Mouse (Mus musculus): ENCODE results near the gene Nod2. TPM values are rescaled to one million over a fixed set of nuclear protein-coding genes. Genes with fewer than 3 reads are reported as not detected.
"Not testable (repeated sequence)": the region's sequence is repeated elsewhere in the genome, so short reads cannot be mapped to it uniquely, and the experiment has no call there.

Nod2 gene
- polyA plus RNA-seq, 1 experiment from 2014 or later, result 0.20 TPM

- Histone ChIP-seq H3K4me1 (replicated peaks; ENCODE audit: control insufficient read depth, insufficient read depth, low read length) (peaks cover 9% of the 10 kb centered on the region), H3K36me3 (ENCODE audit: control insufficient read depth, insufficient read depth) (no peaks in the 10 kb centered on the region), H3K9ac (replicated peaks; ENCODE audit: low read depth, low read length) (no peak overlapping the region), H3K27me3 (replicated peaks; ENCODE audit: control insufficient read depth, insufficient read depth, low read length) (no peaks in the 10 kb centered on the region; the same call in 1 of the 2 replicates), H3K4me2 (ENCODE audit: low read length) (no peak overlapping the region), H3K27ac (ENCODE audit: low read length) (no peak overlapping the region), H3K9me3 (ENCODE audit: control insufficient read depth, low read length) (no peaks in the 10 kb centered on the region), H3K4me3 (replicated peaks; ENCODE audit: low read length) (no peak overlapping the region)
- 35% methylated on average over 5 of the region's 5 CpGs for WGBS
- ATAC-seq, result no peak
Measured at GRCm38 (mm10) chr8:88642734-88643564, 4.2 kb upstream of the Nod2 start.

GRCm38 (mm10) chr8:88648322-88648721 is 1.2 kb downstream of the Nod2 start:
- Histone ChIP-seq H3K27ac (ENCODE audit: low read length) (no peak overlapping the region), H3K27me3 (replicated peaks; ENCODE audit: control insufficient read depth, insufficient read depth, low read length) (no peaks in the 10 kb centered on the region; the same call in 1 of the 2 replicates), H3K4me3 (replicated peaks; ENCODE audit: low read length) (no peak overlapping the region), H3K9ac (replicated peaks; ENCODE audit: low read depth, low read length) (no peak overlapping the region), H3K9me3 (ENCODE audit: control insufficient read depth, low read length) (no peaks in the 10 kb centered on the region), H3K4me2 (ENCODE audit: low read length) (no peak overlapping the region), H3K4me1 (replicated peaks; ENCODE audit: control insufficient read depth, insufficient read depth, low read length) (peaks cover 9% of the 10 kb centered on the region), H3K36me3 (ENCODE audit: control insufficient read depth, insufficient read depth) (no peaks in the 10 kb centered on the region)
- no peak for ATAC-seq

- no peak overlapping the region for H3K4me2 ChIP-seq (ENCODE audit: low read length)
- no peaks in the 10 kb centered on the region for H3K9me3 ChIP-seq (ENCODE audit: control insufficient read depth, low read length)
- 73% methylated on average over 6 of the region's 6 CpGs for WGBS
- no peak overlapping the region for H3K9ac ChIP-seq (replicated peaks; ENCODE audit: low read depth, low read length)
- ATAC-seq, result no peak
- no peaks in the 10 kb centered on the region for H3K36me3 ChIP-seq (ENCODE audit: control insufficient read depth, insufficient read depth)
- H3K27ac ChIP-seq (ENCODE audit: low read length), result no peak overlapping the region
- H3K27me3 ChIP-seq (replicated peaks; ENCODE audit: control insufficient read depth, insufficient read depth, low read length), result no peaks in the 10 kb centered on the region; the same call in 1 of the 2 replicates
- peaks cover 9% of the 10 kb centered on the region for H3K4me1 ChIP-seq (replicated peaks; ENCODE audit: control insufficient read depth, insufficient read depth, low read length)
- H3K4me3 ChIP-seq (replicated peaks; ENCODE audit: low read length), result no peak overlapping the region
Measured at GRCm38 (mm10) chr8:88650016-88650708, 3.0 kb downstream of the Nod2 start.

- H3K9me3 ChIP-seq (ENCODE audit: control insufficient read depth, low read length); H3K27ac ChIP-seq (ENCODE audit: low read length); H3K4me3 ChIP-seq (replicated peaks; ENCODE audit: low read length); H3K27me3 ChIP-seq (replicated peaks; ENCODE audit: control insufficient read depth, insufficient read depth, low read length); H3K9ac ChIP-seq (replicated peaks; ENCODE audit: low read depth, low read length); H3K36me3 ChIP-seq (ENCODE audit: control insufficient read depth, insufficient read depth); ATAC-seq; H3K4me1 ChIP-seq (replicated peaks; ENCODE audit: control insufficient read depth, insufficient read depth, low read length); H3K4me2 ChIP-seq (ENCODE audit: low read length): not testable (repeated sequence)
- 80% methylated on average over 4 of the region's 4 CpGs for WGBS
Measured at GRCm38 (mm10) chr8:88651122-88651521, 4.0 kb downstream of the Nod2 start.

- Histone ChIP-seq H3K4me1 (replicated peaks; ENCODE audit: control insufficient read depth, insufficient read depth, low read length) (no peaks in the 10 kb centered on the region), H3K36me3 (ENCODE audit: control insufficient read depth, insufficient read depth) (no peaks in the 10 kb centered on the region), H3K4me2 (ENCODE audit: low read length) (no peak overlapping the region), H3K9me3 (ENCODE audit: control insufficient read depth, low read length) (peaks cover 4% of the 10 kb centered on the region; the same call in 1 of the 2 replicates), H3K27me3 (replicated peaks; ENCODE audit: control insufficient read depth, insufficient read depth, low read length) (no peaks in the 10 kb centered on the region), H3K4me3 (replicated peaks; ENCODE audit: low read length) (no peak overlapping the region), H3K9ac (replicated peaks; ENCODE audit: low read depth, low read length) (no peak overlapping the region), H3K27ac (ENCODE audit: low read length) (no peak overlapping the region)
- ATAC-seq, result no peak
Measured at GRCm38 (mm10) chr8:88655334-88655733, 8.2 kb downstream of the Nod2 start.

- Histone ChIP-seq H3K4me1 (replicated peaks; ENCODE audit: control insufficient read depth, insufficient read depth, low read length) (no peaks in the 10 kb centered on the region; the same call in 1 of the 2 replicates), H3K4me3 (replicated peaks; ENCODE audit: low read length) (no peak overlapping the region), H3K9ac (replicated peaks; ENCODE audit: low read depth, low read length) (no peak overlapping the region), H3K9me3 (ENCODE audit: control insufficient read depth, low read length) (peaks cover 4% of the 10 kb centered on the region; the same call in 1 of the 2 replicates), H3K27ac (ENCODE audit: low read length) (no peak overlapping the region), H3K4me2 (ENCODE audit: low read length) (no peak overlapping the region), H3K27me3 (replicated peaks; ENCODE audit: control insufficient read depth, insufficient read depth, low read length) (no peaks in the 10 kb centered on the region), H3K36me3 (ENCODE audit: control insufficient read depth, insufficient read depth) (no peaks in the 10 kb centered on the region)
- no peak for ATAC-seq
- whole genome bisulfite sequencing, result 41% methylated on average over 3 of the region's 3 CpGs
Measured at GRCm38 (mm10) chr8:88659873-88660272, 12.8 kb downstream of the Nod2 start.

- 80% methylated on average over 6 of the region's 6 CpGs for WGBS
- Histone ChIP-seq H3K9me3 (ENCODE audit: control insufficient read depth, low read length) (no peaks in the 10 kb centered on the region), H3K9ac (replicated peaks; ENCODE audit: low read depth, low read length) (no peak overlapping the region), H3K4me2 (ENCODE audit: low read length) (no peak overlapping the region), H3K27ac (ENCODE audit: low read length) (no peak overlapping the region), H3K36me3 (ENCODE audit: control insufficient read depth, insufficient read depth) (no peaks in the 10 kb centered on the region), H3K27me3 (replicated peaks; ENCODE audit: control insufficient read depth, insufficient read depth, low read length) (no peaks in the 10 kb centered on the region), H3K4me3 (replicated peaks; ENCODE audit: low read length) (no peak overlapping the region), H3K4me1 (replicated peaks; ENCODE audit: control insufficient read depth, insufficient read depth, low read length) (no peaks in the 10 kb centered on the region; the same call in 1 of the 2 replicates)
- no peak for ATAC-seq
Measured at GRCm38 (mm10) chr8:88662401-88662821, 15.3 kb downstream of the Nod2 start.

- Histone ChIP-seq H3K4me3 (replicated peaks; ENCODE audit: low read length) (no peak overlapping the region), H3K4me1 (replicated peaks; ENCODE audit: control insufficient read depth, insufficient read depth, low read length) (peaks cover 7% of the 10 kb centered on the region)
Measured at GRCm38 (mm10) chr8:88664121-88664520, 17.0 kb downstream of the Nod2 start.

GRCm38 (mm10) chr8:88664947-88665346 is 17.8 kb downstream of the Nod2 start:
- Histone ChIP-seq H3K27me3 (replicated peaks; ENCODE audit: control insufficient read depth, insufficient read depth, low read length) (no peaks in the 10 kb centered on the region), H3K4me1 (replicated peaks; ENCODE audit: control insufficient read depth, insufficient read depth, low read length) (peaks cover 7% of the 10 kb centered on the region), H3K9ac (replicated peaks; ENCODE audit: low read depth, low read length) (no peak overlapping the region), H3K4me2 (ENCODE audit: low read length) (no peak overlapping the region), H3K36me3 (ENCODE audit: control insufficient read depth, insufficient read depth) (no peaks in the 10 kb centered on the region), H3K4me3 (replicated peaks; ENCODE audit: low read length) (no peak overlapping the region), H3K9me3 (ENCODE audit: control insufficient read depth, low read length) (no peaks in the 10 kb centered on the region), H3K27ac (ENCODE audit: low read length) (no peak overlapping the region)
- WGBS, result 68% methylated on average over 19 of the region's 19 CpGs
- no peak for ATAC-seq

More at GRCm38 (mm10) chr8:88664121-88664520, 17.0 kb downstream of the Nod2 start:
- H3K27ac ChIP-seq (ENCODE audit: low read length), result no peak overlapping the region
- ATAC-seq, result no peak
- no peaks in the 10 kb centered on the region for H3K9me3 ChIP-seq (ENCODE audit: control insufficient read depth, low read length)
- WGBS, result 85% methylated on average over 16 of the region's 16 CpGs
- no peaks in the 10 kb centered on the region for H3K27me3 ChIP-seq (replicated peaks; ENCODE audit: control insufficient read depth, insufficient read depth, low read length)
- no peak overlapping the region for H3K4me2 ChIP-seq (ENCODE audit: low read length)
- H3K36me3 ChIP-seq (ENCODE audit: control insufficient read depth, insufficient read depth), result no peaks in the 10 kb centered on the region
- no peak overlapping the region for H3K9ac ChIP-seq (replicated peaks; ENCODE audit: low read depth, low read length)
